Mouse (Mus musculus): ENCODE results near the gene Plau. TPM values are rescaled to one million over a fixed set of nuclear protein-coding genes. Genes with fewer than 3 reads are reported as not detected.
A peak's percentile ranks its signal among the peaks of the same experiment; 100 is the strongest.

The Plau gene
- polyA plus RNA-seq, 2 experiments from 2014 or later, result not detected

DNA sequence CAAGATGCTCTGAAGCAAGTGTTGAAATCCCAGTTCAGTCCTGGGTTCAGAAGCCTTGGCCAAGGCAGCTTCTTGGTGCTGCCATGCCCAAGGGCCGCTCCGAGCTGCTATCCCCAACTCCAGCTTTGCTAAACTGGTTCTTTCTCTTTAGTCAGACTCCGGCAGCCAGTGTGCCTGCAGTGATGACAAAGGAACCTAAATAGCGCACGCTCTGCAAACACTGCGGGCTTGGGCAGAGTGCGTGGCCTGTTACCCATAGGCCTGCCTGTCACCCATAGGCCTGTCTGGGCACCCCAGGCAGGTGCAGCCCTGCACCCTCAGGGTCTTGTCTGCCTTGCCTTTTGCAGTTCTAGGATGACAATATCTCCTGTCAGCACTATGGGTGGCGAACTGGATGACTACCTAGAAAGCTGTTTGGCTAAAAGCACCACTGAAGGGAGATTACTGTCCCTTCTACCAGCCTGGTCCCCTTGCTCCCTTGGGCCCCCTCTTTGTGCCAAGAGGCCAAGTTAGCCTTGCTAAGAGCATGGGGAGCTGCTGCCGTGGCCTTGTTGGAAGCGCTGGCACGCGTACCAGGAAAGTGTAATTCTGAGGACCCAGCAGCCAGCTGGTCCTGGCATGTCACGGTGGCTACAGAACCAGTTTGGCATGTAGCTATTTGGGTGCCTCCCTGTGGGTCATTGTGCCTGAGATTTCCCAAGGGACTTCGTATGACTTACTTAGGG is 30.2 kb upstream of the Plau start:
- ATAC-seq, result no peak

DNA sequence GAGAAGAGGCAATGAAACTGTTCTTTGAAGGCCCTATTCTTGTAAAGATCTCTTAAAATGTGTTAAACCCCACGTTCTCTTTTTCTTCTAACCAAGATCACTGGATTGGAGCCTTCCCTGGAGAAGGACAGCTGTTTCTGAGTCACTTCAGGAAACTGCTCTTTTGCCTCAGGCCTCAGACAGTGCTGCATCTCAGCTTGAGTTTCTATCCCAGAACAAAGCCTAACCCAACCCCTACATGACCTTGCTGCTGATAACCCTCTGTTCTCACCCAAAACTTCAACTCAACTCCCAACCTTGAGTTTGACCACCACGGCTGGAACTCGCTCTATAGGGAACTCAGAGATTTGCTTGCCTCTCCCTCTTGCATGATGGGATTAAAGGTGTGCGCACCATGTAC is 27.1 kb upstream of the Plau start:
- no peak for ATAC-seq

DNA sequence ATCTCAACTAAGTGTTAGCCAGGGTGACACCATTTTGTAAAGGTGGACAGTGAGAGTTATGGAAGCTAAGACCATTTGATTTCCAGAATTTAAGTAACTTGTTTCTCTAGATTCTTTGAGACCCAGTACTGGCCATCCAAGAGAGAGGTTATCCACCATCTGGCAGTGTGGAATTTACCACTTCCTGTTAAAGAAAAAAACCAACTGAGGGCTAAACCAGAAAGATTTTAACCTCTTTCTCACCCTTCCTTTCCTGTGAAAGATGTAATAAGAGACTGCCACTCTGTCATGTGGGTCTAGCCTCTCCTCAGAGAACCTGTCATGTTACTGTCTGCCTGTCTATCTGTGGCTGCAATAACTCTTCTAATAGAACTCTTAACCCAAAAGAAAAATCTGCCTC is 26.6 kb upstream of the Plau start:
- ATAC-seq, result no peak

DNA sequence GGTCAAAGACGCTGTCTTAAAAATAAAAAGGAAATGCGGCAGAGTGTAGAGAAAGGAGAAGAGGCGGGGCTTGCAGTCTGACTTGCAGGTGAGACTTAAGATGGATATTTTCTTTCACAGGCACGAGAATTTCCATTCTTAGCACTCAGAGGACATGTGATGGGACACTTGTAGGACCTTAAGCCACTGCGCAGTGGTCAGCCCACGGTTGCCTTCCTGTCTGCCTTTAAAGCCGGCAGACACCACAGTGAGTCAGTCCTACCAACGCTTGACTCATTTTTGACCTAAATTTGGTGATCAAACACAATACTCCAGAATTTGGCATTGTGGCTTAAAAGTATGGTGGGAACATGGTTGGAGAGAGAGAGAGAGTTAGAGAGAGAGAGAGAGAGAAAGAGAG is 25.2 kb upstream of the Plau start:
- peak; percentile 45 for ATAC-seq

DNA sequence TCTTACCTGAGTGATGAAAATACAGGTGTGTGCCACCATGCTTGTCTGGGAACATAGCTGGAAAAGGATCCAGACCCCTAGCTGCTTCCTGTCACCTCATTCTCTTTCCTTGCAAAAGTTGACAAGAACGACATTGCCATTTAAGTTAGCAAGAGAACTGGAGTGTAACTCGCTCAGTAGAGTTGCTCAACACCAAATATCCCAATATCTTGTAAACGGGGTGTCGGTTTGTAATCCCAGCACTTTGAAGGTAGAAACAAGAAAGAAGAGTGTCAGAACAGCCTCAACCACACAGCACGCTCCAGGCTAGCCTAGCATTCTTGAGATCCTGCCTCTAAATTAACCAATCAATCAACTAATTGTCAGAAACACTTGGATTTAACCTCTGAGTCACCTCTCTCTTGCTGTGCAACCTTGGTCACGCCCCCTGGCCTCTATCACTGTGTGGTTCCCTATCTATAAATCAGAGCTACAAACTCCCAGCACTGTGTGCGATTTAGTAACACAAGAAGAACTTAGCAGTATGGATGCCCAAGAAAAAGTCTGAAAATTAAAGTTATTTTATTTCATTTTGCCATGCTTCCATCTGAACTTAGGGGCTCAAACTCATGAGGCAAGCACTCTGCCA is 24.6 kb upstream of the Plau start:
- no peak for ATAC-seq

DNA sequence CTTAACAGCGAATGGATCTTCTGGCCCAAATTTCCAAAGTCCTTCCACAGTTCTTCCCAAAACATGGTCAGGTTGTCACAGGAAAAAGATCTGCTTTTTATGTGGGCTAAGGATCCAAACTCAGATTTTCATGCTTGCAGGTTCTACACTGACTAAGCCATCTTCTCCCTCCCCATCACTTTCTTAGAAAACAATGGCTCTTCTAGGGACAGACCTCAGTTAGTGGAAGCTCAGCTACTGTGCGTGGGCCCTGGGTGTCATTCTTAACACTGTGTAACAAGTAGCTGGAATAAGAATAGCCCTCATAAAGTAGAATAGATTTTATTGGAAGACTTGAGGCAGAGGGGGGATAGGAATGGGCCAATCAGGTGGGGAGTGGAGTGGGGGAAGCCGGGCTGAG is 21.0 kb upstream of the Plau start:
- no peak for ATAC-seq

DNA sequence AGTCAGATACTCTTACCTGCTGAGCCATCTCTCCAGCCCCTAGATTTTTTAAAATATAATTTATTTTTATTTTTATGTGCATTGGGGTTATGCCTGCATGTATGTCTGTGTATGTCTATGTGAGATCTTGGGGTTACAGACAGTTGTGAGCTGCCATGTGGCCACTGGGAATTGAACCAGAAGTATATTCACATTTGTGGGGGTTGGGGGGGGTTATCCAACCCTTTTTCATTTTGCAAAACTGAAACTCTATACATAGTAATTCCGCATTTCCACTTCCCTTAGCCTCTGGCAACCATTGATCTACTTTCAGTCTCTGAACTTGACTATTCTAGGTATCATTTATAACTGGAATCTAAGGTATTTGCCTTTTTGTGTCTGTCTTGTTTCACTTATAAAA is 11.9 kb upstream of the Plau start:
- no peak for ATAC-seq

DNA sequence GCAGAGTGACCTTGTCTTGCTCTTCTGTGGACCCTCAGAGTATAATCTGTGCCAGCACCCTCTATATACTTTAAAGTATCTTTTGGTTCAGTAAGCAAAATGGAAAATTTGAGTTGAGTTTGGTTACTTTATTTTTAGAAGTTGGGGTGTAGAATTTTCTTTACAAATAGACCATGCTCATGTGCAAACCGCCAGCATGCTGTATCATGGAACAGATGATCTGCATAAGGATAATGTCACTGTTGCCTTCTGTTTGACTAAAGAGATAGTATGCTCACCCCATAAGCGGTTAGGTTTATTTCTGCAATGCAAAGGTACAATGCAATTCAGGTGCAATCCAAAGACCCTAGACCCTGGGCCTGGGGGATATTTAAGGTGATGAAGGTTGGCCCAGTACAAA is 10.9 kb upstream of the Plau start:
- no peak for ATAC-seq

DNA sequence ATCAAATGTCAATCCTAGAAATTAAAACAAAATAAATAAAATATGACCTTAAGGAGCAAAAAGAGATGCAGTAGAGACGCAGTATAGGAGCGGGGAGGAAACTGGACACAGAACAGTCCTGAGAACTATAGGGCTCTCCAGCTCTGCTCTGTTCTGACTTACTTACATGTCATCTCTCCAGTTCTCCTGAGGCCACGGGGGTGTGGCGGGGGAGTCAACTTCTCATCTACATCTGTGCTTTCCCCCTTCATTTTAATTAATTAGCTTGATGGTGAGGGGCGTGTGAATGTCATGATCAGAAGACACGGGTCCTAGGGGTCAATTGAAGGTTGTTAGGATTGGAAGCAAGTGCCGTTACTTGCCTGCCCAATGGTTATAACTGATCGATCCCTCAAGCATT is 9.4 kb upstream of the Plau start:
- no peak for ATAC-seq

DNA sequence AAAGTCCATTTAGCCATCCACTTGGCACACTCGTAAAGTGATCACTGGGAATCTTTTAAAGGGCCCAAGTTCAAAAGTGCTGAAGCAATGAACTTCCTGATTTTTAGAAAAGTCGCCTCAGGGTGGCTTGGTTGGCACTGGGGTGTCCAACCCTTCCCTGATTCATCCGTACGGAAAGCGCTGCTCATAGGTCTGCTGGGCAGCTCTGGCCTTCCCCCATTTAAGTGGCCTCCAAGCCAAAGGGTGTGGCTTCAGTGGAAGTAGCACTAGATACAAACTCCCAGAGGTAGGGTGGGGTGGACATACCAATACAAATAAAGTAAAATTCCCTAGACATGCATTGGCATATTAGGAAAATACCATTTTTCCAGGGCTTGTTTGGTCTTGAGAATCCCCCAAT is 9.0 kb upstream of the Plau start:
- no peak for ATAC-seq

DNA sequence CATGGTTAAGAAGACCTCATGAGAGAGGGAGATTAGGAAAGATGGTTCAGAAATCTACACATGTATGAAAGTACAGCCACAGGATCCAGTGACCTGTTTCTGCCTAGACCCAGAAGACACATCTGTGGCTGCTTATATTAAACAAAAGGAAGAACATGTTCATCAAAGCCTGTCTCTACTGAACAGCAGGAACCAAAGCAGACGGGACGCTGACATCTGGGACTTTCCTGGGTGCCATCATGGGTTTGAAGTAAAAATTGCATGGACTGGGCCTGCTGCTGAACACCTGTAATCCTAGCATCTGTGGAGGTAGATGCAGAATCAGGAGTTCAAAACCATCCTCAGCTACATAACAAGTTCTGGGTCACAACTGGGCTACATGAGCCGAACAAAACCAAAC is 7.9 kb upstream of the Plau start:
- ATAC-seq, result peak; percentile 49

DNA sequence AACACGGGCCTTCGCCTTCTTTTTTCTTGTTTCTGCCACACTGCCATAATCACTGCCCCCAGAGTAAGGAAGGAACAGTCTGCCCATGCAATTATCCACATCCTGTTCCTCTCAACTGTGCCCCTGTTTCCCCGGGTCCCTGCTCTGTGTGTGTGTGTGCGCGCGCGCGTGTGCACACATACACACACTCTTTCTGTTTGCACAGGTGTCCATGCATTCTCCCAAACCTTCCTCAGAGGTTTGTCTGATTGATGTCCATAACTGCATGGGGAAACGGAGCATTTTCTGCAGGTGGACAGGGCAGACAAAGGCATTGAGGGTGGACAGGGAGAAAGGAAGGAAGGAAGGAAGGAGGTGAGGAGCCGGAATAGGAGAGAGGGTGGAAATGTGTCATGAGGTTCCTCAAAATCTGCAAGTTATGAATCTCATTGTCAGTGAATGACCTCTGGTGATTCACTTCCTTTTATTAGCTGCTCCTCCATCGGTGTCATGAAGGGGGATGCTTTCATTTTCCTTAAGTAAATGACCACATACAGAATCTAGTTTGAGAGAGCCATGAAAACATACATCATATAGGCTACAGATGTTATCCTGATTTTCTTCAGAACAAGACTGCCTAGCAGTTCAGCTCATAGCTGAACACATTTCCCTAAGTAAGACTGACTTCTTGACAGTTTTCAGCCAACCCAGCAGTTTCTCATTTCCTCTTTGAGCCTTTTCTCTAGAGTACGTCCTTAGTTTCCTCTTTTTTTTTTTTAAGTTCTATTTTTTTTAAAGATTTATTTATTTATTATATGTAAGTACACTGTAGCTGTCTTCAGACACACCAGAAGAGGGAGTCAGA is 6.7 kb upstream of the Plau start:
- no peak for ATAC-seq

DNA sequence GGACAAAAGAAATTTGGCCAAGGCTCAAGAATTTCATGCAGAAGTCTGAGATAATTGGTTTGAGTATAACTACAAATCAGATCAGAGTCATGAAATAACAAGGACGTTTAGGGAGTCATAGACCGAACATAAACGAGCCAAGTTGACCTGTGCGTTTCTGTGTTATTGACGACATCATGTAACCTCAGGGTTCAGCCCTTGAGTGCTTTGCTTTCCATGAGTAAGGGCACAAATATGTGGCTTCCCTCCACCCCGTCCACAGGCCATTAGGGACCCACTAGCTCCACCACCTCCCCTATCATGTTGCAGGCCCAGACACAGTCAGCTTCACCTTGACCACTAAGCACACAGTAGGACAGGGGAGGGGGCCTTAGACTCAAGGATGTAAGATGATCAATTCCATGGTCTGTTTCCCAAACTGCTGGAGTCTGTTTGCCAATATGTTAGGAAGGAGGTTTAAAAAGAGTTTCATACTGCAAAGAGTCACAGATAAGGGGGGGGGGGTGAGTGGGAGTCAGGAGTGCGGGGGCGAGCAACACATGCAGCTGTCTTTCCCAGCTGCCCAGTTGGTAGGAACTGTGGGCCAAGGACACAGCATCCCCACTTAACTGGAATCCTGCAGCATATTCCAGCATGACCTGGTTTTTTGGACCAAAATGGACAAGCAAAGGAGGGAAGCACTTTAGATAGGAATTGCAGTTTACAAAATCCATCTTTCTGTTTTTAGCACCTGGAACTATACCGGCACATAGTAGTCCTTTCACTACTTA is 5.1 kb upstream of the Plau start:
- ATAC-seq, result no peak

DNA sequence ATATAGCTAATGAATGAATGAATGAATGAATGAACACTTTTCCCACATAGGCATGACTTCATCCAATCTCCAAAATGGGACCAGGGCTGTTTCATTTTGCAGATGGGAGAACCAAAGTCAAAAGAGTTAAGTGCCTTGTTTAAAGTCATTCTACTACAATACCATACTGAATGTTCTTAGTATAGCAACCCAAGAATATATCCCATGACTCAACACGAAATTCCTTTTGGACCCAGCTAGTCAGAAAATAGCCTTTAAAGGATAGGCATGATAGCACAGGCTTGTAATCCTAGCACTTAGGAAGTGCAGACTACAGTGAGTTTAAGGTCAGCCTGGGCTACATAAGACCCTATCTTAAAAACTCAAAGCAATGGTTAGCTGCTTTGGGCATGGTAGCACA is 4.5 kb upstream of the Plau start:
- no peak for ATAC-seq

DNA sequence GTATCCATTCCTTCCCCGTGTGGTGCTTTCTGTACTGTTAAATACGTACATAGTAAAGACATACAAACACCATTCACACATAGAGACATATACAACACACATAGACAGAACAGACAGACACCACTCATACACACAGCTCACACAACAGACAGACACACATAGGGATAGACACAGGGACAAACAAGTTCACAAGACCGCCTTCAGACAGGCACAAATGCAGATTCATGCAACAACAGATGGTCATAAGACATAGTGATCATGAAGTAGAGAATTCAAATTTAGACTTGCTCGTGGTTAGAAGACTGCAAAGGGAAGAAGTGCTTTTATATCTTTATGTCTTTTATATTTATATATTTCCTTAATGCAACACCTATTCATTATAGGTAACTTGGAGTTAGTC is 2.9 kb upstream of the Plau start:
- no peak for ATAC-seq

DNA sequence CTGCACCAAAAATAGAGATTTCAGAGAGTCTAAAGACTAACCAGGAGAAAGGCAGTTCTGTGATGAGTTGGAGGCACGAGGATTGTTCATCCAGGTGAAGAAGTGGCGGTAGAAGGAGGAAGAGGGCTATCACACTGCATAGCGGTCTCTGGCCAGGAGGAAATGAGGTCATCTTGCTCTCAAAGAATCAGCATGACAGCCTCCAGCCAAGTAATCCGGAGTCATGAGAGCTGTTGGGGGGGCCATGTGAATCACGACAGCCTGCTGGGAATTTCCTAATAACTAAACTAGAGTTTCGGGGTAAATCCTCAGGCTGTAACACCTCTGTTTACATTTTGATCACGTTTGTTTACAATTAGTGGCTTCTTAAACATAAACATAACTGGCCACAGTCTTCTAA is 2.3 kb upstream of the Plau start:
- ATAC-seq, result no peak

DNA sequence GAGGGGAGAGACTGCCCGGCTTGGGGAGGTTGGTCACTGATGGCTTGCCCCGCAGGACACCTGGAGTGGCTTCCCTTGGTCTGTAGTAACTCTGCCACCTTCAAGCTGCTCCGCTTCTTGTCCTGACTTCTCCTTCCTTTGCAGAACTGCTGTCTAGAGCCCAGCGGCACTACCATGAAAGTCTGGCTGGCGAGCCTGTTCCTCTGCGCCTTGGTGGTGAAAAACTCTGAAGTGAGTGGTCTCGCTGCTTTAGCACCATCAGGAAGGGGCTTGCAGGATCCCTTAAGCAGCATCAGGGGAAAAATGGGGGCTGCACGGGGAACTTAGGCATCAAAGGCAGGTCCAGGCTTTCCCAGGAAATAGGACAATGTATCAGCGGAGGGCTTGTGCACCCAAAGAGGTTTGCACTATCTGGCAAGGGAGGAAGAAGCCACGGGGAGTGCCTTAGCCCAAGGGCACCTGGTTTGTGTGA is 481 bp downstream of the Plau start:
- ATAC-seq, result peak; percentile 9

DNA sequence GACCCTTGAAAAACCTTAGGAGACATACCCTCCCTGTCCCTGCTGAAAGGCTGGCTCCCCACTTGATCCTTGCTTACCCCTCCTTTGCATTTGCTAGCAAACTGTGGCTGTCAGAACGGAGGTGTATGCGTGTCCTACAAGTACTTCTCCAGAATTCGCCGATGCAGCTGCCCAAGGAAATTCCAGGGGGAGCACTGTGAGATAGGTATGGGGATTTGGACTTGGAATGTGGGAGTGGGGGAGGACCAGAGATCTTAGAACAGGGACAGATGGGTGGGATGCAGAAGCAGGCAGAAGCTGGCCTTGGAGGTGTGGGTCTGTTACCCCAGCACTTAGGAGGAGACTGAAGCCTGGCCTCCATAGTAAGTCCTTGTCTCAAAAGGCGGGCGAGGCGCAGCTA is 1.2 kb downstream of the Plau start:
- no peak for ATAC-seq

DNA sequence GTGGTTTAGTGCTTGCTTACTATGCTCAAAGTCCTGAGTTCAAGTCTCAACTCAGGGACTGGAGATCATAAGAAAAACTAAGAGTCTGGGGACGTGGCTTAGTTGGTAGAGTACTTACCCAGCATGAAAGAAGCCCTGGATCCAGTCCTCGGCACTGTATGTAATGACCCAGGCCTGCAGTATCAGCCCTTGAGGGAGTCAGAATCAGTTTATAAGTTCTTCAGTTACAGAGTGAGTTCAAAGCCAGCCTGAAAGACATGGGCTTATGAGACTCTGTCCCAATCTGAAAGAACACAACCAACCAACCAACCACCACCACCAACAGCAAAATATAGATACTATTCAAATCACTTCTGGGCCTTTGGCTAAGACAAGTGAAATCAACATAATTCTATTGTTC is 5.1 kb downstream of the Plau start:
- ATAC-seq, result no peak

DNA sequence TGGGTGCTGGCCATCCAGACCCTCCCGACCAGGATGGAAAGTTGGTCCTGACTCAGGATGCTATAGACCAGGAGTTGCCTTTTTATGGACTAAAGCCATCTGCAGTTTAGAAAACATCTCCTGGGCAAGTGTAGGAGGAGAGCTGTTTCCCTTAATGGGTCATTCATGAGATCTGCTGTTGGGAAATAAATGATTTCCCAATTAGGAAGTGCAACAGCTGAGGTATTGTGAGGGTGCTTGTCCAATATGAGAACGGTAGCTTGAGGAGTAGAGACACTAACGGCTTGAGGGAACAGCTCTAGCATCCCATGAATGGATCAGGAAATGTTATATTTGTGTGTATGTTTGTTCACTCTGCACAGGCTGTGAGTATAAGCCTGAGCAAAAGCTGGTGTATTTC is 6.2 kb downstream of the Plau start:
- ATAC-seq, result no peak

DNA sequence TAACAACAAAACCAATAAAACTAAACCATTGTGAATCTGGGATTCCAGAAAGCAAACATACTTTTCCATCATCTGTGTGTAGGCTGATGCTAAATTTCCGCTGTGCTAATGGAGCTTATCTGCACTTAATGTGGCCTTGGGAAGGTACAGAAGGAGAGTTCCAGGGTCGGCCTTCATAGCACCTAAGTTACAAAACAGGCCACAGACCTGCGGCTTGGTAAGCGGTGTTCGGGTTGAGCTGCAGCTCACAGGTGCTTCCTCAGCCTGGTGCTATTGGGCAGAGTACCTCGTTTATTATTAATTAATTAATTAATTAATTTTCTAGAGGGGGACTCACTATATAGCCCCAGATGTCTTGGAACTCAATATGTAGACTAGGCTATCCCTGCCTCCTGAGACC is 7.7 kb downstream of the Plau start:
- no peak for ATAC-seq

DNA sequence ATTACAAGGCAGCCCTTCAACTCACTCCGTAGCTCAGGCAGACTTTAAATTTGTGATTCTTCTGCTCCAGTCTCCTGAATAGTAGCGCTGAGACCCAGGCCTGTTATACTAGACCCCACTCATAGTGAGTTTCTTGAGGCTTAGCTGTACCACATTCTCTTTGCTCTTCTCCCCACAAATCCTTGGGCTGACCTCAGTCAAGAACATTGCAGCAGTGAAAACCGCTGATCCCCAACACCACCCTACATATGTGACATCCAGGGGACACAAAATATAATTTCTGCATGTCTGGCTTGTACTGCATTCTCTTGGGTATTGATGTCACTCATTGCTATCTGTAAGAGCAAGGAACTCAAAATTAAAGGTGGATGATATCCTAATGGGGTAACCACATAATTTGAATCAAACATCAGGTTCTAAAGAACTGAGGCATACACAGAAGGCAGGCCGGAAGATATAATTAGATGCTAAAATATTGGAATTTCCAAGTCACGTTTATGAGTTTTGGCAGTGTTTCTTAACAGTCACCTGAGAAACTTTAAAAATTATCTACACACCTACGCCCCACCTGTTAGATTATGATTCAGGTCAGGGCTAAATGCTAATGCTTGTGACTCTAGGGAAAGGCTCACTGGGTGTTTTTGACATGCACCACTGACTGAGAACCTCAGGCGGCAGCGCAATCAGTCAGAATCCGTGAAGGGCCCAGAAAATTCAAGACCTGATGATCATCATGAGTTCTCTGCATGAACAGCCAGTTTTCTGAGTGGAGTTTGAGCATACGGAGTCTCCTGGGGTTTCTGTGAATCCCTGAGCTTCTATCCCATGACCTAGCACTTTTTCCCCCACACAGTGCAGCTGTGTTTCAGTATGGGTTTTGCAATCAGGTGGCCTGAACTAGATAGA is 8.5 kb downstream of the Plau start:
- no peak for ATAC-seq

Measured in CD4-positive, CD25-positive, alpha-beta regulatory T cell, adult 4 months (primary cell).